Mouse (Mus musculus) midbrain, embryonic 12.5 days (tissue): Measurements from ENCODE around the gene Nkain1. TPM values are rescaled to one million over a fixed set of nuclear protein-coding genes. Genes with fewer than 3 reads are reported as not detected.

Source experiments
- ATAC-seq: fragments of 200-750 bp; cut with Nextera tagmentation; 2 replicates; pipeline ENCODE4 v1.8.0; 2017; ENCODE audit warnings: low read depth, moderate TSS enrichment, moderate library complexity; ENCODE audit not compliant: low FRiP score
- H3K27ac ChIP-seq: fragments of 300-500 bp; sonication (generic); replicated peaks from 2 replicates; pipeline ENCODE4 v1.5.1; 2016; ENCODE audit warnings: mild to moderate bottlenecking
- H3K27me3 ChIP-seq: fragments of 300-500 bp; sonication (generic); 2 replicates; pipeline ENCODE4 v1.6.1; 2016; ENCODE audit warnings: mild to moderate bottlenecking
- H3K36me3 ChIP-seq: fragments of 300-500 bp; sonication (generic); 2 replicates; pipeline ENCODE4 v1.6.1; 2016
- H3K4me1 ChIP-seq: fragments of 300-500 bp; sonication (generic); 2 replicates; pipeline ENCODE4 v1.6.1; 2016
- H3K4me2 ChIP-seq: fragments of 300-500 bp; sonication (generic); replicated peaks from 2 replicates; pipeline ENCODE4 v1.6.1; 2016; ENCODE audit warnings: mild to moderate bottlenecking, moderate library complexity
- H3K4me3 ChIP-seq: fragments of 300-500 bp; sonication (generic); 2 replicates; pipeline ENCODE4 v1.5.1; 2016; ENCODE audit warnings: mild to moderate bottlenecking
- H3K9ac ChIP-seq: fragments of 300-500 bp; sonication (generic); replicated peaks from 2 replicates; pipeline ENCODE4 v1.6.1; 2016; ENCODE audit warnings: mild to moderate bottlenecking, moderate library complexity
- H3K9me3 ChIP-seq: fragments of 300-500 bp; sonication (generic); 2 replicates; pipeline ENCODE4 v1.6.1; 2016; ENCODE audit warnings: mild to moderate bottlenecking
- WGBS: fragments of 180-500 bp; shearing (Covaris S2); methylation state at CpG from one replicate; pipeline ENCODE4 v1.1.7; 2016; 5-methylcytosine and 5-hydroxymethylcytosine counted together
- polyA plus RNA-seq: library from polyadenylated mRNA; unstranded; fragments of >200 nt; fragmentation: Nextera tagmentation; extraction: Ambion mirVana; gene quantifications from 2 replicates; pipeline ENCODE4 v1.2.1, GENCODE M21; 2016

Nkain1 gene
- polyA plus RNA-seq, 1 experiment from 2014 or later, result 16.6 TPM

DNA sequence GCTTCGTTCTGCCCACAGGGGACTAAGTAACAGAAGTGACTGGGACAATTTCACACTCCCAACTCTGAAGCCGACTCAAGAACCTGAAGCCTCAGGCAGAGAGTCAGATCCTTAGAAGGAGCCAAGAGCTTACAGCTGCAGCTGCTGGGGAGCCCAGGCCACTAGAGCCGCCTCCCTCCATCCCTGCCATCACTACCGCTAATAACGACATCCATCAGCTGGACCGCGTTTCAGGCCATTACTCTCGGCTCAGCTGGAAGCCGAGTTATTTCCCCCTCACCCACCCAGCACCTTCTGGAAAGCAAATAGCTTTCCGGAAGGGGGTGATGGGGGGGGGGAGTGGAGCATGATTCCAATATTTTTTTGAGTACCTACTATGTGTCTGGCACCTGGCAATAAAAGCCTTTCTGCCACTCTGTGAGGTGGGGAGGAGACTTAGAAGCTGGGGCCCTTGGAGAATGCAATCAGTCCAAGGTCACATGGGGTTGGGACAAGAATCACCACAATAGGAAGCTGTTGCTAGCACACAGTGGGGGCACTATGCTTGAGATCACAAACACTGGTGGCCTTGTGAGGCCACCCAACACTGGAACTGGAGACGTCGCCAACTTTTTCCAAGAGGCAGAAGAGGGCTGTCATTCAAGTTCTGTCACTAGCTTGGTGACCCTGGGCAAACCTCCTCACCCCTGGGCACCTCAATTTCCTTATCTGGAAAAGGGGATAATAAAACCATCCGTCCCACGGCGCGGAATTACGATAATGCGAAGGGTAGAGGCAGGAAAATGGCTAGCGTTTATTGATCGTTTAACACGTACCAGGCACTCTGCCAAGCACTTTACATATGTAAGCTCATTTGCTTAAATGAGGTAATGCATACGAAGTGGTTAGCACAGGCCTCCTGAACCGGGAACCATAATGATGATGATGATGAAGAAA lies 5.7 kb downstream of the Nkain1 start:
- ATAC-seq, result no peak
- Histone ChIP-seq H3K9me3 (no peaks in the 10 kb centered on the region), H3K36me3 (0 out of 2 replicates have a peak, but pooled peaks cover 5% of the 10 kb centered on the region), H3K27me3 (no peaks in the 10 kb centered on the region), H3K27ac (peak overlapping the region; percentile 12; the same call in 1 of the 2 replicates), H3K4me2 (no peak overlapping the region), H3K9ac (no peak overlapping the region), H3K4me1 (peaks cover 65% of the 10 kb centered on the region), H3K4me3 (no peak overlapping the region)
- WGBS, result 81% methylated on average over 23 of the region's 23 CpGs

GRCm38 (mm10) chr4:130563820-130564219 lies 10.2 kb downstream of the Nkain1 start:
- H3K9ac ChIP-seq, result no peak overlapping the region
- H3K36me3 ChIP-seq, result peaks cover 11% of the 10 kb centered on the region; the same call in 1 of the 2 replicates
- no peak overlapping the region for H3K4me3 ChIP-seq
- peak overlapping the region; percentile 29; the same call in 1 of the 2 replicates for H3K4me2 ChIP-seq
- no peak for ATAC-seq
- H3K4me1 ChIP-seq, result peaks cover 68% of the 10 kb centered on the region
- H3K9me3 ChIP-seq, result no peaks in the 10 kb centered on the region
- whole genome bisulfite sequencing, result 19% methylated on average over 8 of the region's 8 CpGs
- H3K27ac ChIP-seq, result peak overlapping the region; percentile 42
- H3K27me3 ChIP-seq, result no peaks in the 10 kb centered on the region

DNA sequence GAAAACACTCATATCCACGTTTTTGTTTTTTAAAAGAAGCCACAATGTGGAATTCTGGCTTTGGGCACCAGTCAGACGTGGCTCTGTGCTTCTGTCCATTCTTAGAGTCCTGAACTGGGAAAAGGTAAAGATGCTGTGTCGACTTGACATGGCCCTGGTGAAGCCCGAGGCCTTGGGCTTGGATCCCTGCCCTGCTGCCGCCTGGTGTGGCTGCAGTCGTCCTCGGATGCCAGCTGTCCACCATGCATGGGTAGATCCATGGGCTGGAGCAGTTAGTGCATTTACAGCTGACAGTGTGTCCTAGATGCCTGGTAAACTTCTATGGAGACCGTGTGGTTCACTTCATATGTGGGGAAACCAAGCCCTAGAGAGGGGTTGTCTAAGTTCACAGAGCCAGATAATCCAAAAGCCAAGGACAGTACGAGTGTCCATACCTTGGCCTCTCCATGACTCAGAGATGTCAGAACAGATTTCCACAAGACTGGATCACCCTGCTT lies 10.7 kb downstream of the Nkain1 start:
- no peaks in the 10 kb centered on the region for H3K27me3 ChIP-seq
- H3K9me3 ChIP-seq, result no peaks in the 10 kb centered on the region
- H3K4me2 ChIP-seq, result no peak overlapping the region
- no peak overlapping the region for H3K9ac ChIP-seq
- WGBS, result 91% methylated on average over 9 of the region's 9 CpGs
- peaks cover 69% of the 10 kb centered on the region for H3K4me1 ChIP-seq
- no peak overlapping the region; the same call in 1 of the 2 replicates for H3K27ac ChIP-seq
- H3K36me3 ChIP-seq, result peaks cover 12% of the 10 kb centered on the region; the same call in 1 of the 2 replicates
- no peak overlapping the region for H3K4me3 ChIP-seq
- no peak for ATAC-seq

GRCm38 (mm10) chr4:130560576-130561310 lies 13.2 kb downstream of the Nkain1 start:
- H3K4me1 ChIP-seq, result peaks cover 81% of the 10 kb centered on the region
- WGBS, result 56% methylated on average over 11 of the region's 11 CpGs

GRCm38 (mm10) chr4:130559220-130559619 lies 14.8 kb downstream of the Nkain1 start:
- Histone ChIP-seq H3K27ac (peak overlapping the region; percentile 52; the same call in 1 of the 2 replicates), H3K9me3 (no peaks in the 10 kb centered on the region), H3K9ac (no peak overlapping the region), H3K27me3 (no peaks in the 10 kb centered on the region), H3K36me3 (peaks cover 6% of the 10 kb centered on the region; the same call in 1 of the 2 replicates), H3K4me3 (no peak overlapping the region), H3K4me2 (no peak overlapping the region), H3K4me1 (peaks cover 66% of the 10 kb centered on the region)
- no peak for ATAC-seq
- WGBS, result 88% methylated on average over 3 of the region's 3 CpGs

More at GRCm38 (mm10) chr4:130560576-130561310, 13.2 kb downstream of the Nkain1 start:
- peaks cover 6% of the 10 kb centered on the region; the same call in 1 of the 2 replicates for H3K36me3 ChIP-seq
- no peak overlapping the region for H3K9ac ChIP-seq
- H3K4me2 ChIP-seq, result peak overlapping the region; percentile 5; the same call in 1 of the 2 replicates
- H3K27me3 ChIP-seq, result no peaks in the 10 kb centered on the region
- ATAC-seq, result no peak
- no peak overlapping the region for H3K4me3 ChIP-seq
- H3K27ac ChIP-seq, result peak overlapping the region; percentile 71
- H3K9me3 ChIP-seq, result no peaks in the 10 kb centered on the region

DNA sequence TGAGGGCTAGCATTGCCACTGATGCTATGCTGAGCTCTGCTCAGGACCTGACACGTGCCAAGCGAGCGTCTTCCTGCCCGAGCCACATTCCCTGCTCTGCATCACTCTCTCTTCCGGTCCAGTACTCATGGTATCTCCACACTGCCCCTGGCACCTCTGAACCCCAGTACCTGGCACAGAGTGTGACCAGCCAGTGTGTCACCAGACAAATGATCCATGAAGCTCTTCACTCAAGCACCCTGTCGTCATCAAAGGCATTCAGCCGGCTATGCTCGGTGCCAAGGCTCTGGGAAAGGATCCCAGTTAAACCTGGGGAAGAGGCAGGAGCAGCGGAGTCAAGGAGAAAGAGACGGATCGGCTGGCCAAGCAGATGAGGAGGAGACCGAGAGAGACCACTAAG lies 16.1 kb downstream of the Nkain1 start:
- H3K9ac ChIP-seq, result no peak overlapping the region
- no peak overlapping the region for H3K4me2 ChIP-seq
- H3K4me1 ChIP-seq, result peaks cover 62% of the 10 kb centered on the region
- H3K9me3 ChIP-seq, result no peaks in the 10 kb centered on the region
- WGBS, result 89% methylated on average over 12 of the region's 12 CpGs
- peaks cover 6% of the 10 kb centered on the region; the same call in 1 of the 2 replicates for H3K36me3 ChIP-seq
- no peak for ATAC-seq
- H3K27ac ChIP-seq, result peak overlapping the region; percentile 78
- H3K4me3 ChIP-seq, result no peak overlapping the region
- no peaks in the 10 kb centered on the region for H3K27me3 ChIP-seq

GRCm38 (mm10) chr4:130556992-130557391 lies 17.0 kb downstream of the Nkain1 start:
- Histone ChIP-seq H3K9ac (no peak overlapping the region), H3K27ac (peak overlapping the region; percentile 78), H3K4me3 (no peak overlapping the region), H3K4me2 (no peak overlapping the region), H3K27me3 (no peaks in the 10 kb centered on the region), H3K4me1 (peaks cover 67% of the 10 kb centered on the region), H3K9me3 (no peaks in the 10 kb centered on the region), H3K36me3 (peaks cover 6% of the 10 kb centered on the region; the same call in 1 of the 2 replicates)
- ATAC-seq, result no peak
- no CpG with 5 or more reads among the region's 1 CpGs for WGBS

DNA sequence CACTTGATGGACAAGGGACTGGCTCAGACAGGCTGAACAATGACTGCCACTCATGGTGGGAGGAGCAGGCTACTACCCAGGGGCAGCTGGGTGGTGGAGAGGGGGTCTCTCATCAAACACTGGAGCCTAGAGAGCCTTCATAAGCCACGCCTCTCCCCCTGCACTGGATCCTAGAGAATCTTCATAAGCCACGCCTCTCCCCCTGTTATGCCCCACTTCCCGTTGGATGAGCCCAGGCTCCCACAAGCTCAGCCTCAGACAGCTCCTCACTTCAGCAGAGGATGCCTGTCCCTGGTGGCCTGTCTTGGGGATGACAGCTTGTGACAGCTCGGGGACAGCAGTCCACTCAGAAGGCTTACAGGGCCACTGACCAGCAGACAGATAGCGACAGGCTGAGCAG lies 17.7 kb downstream of the Nkain1 start:
- WGBS, result 28% methylated on average over 5 of the region's 5 CpGs
- peaks cover 6% of the 10 kb centered on the region; the same call in 1 of the 2 replicates for H3K36me3 ChIP-seq
- peak; percentile 75 for ATAC-seq
- H3K27ac ChIP-seq, result peak overlapping the region; percentile 78
- peaks cover 63% of the 10 kb centered on the region for H3K4me1 ChIP-seq
- no peak overlapping the region for H3K4me3 ChIP-seq
- H3K27me3 ChIP-seq, result no peaks in the 10 kb centered on the region
- H3K9me3 ChIP-seq, result no peaks in the 10 kb centered on the region
- H3K4me2 ChIP-seq, result no peak overlapping the region
- H3K9ac ChIP-seq, result no peak overlapping the region

DNA sequence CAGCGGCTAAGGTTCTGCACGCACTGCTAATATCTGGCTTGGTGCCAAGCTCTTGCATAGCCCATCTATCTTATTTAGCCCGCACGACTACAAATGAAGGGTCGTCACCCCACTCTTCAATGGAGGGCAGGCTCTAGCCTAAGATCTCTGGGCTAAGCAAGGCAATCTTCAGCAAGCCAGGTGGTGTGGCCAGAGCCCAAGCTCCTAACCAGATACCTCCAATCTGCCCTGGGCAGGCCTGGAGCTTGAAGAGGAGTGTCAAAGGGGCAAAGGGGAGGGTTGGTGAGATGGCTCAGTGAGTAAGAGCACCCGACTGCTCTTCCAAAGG lies 20.9 kb downstream of the Nkain1 start:
- peaks cover 48% of the 10 kb centered on the region for H3K4me1 ChIP-seq
- no peak for ATAC-seq
- peak overlapping the region; percentile 75 for H3K27ac ChIP-seq
- WGBS, result 32% methylated on average over 6 of the region's 6 CpGs
- H3K36me3 ChIP-seq, result no peaks in the 10 kb centered on the region
- H3K4me2 ChIP-seq, result no peak overlapping the region
- H3K9ac ChIP-seq, result no peak overlapping the region
- H3K4me3 ChIP-seq, result no peak overlapping the region
- H3K27me3 ChIP-seq, result no peaks in the 10 kb centered on the region
- H3K9me3 ChIP-seq, result no peaks in the 10 kb centered on the region

DNA sequence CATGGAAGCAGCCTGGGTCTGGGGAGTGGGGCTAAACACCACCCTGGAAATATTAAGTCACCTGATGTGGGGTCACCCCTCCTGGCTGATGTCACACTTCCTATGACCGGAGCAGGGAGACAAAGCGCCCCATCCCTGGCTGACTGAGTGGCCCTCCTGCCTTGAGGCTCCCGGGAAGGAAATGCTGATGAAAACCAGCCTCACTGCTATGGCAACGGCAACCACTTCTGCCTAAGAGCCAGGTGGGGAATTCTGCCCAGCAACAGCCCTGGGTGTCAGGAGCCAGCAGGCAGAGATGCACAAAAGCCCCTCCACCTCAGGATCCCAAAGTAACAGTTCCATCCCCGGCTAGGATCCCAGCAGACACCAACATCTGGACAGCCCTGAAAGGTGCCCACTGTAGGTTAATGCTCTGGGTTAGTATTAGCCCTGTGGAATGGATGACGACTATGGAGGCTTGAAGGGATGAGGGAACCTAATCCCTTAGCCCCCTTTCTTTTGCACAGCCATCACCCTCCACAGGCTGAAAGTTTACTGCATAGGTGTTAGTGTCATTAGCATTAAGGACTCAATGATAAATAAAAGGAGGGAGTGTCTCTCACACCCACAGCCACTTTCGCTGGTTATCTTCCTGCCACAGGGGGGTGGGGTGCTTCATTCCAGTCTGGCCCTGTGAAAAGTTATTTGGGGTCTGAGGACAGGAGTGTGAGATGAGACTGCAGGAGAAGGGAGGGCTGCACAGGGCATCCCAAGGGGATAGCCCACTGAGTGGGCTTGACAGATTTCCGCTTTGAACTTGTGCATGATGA lies 21.5 kb downstream of the Nkain1 start:
- Histone ChIP-seq H3K36me3 (no peaks in the 10 kb centered on the region), H3K4me1 (peaks cover 49% of the 10 kb centered on the region), H3K4me3 (no peak overlapping the region), H3K27ac (peak overlapping the region; percentile 75), H3K9ac (no peak overlapping the region), H3K9me3 (no peaks in the 10 kb centered on the region), H3K27me3 (no peaks in the 10 kb centered on the region), H3K4me2 (peak overlapping the region; percentile 19)
- ATAC-seq, result peak; percentile 19; the same call in 1 of the 2 replicates
- 25% methylated on average over 8 of the region's 8 CpGs for WGBS

DNA sequence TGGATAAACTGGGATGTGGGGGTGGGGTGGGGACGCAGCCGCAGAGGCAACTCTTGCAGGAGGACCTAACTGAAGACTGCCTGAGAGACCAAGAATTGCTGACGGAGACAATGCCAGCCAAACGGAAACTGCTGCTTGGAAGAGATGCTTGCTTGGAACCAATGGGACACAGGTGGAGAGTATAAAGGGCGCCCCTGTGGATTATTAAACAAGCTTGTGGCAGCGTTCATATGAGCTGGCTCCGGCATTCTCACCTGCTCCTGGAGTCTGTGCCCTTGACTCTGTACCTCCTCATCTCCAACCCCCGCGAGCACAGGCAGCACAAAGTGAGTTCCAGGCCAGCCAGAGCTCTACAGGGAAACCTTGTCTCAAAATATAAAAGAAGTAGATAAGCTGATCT lies 23.5 kb downstream of the Nkain1 start:
- 88% methylated on average over 9 of the region's 9 CpGs for WGBS
- Histone ChIP-seq H3K4me2 (no peak overlapping the region), H3K4me3 (no peak overlapping the region), H3K9me3 (no peaks in the 10 kb centered on the region), H3K27me3 (no peaks in the 10 kb centered on the region), H3K9ac (no peak overlapping the region), H3K36me3 (no peaks in the 10 kb centered on the region), H3K4me1 (peaks cover 57% of the 10 kb centered on the region), H3K27ac (peak overlapping the region; percentile 35)
- no peak for ATAC-seq
